Mouse (Mus musculus) gastrocnemius, adult 18-20 months (tissue): ENCODE data around the gene Gm28919. TPM values are rescaled to one million over a fixed set of nuclear protein-coding genes. Genes with fewer than 3 reads are reported as not detected.
"Not testable (repeated sequence)": the region's sequence is repeated elsewhere in the genome, so short reads cannot be mapped to it uniquely, and the experiment has no call there.

Experiments used
- DNase-seq: peaks from one replicate; pipeline ENCODE4 v3.0.0; 2021; ENCODE audit warnings: low spot score
- long read RNA-seq, 2 experiments: library from polyadenylated mRNA; stranded (forward); transcript quantifications; one replicate each; pipeline ENCODE4 v2.0.0; 2021
- total RNA-seq, 2 experiments: library from RNA; stranded (reverse); gene quantifications; 2 replicates each; pipeline ENCODE4 v1.2.3; 2021

Gm28919 gene
- total RNA-seq: not detected
- long read RNA-seq, experiment 1: 0 reads
- long read RNA-seq, experiment 2: 0 reads

GRCm38 (mm10) chrY:6583246-6583645 is at the start of gene Gm28919:
TSS of gene Gm28919 (plus strand) at chrY:6583546.
- DNase-seq: not testable (repeated sequence)

Other genes starting within 250 kb of the Gm28919 start
- gene Gm21719, start 99.3 kb downstream of the Gm28919 start, total RNA-seq: not detected